Mouse (Mus musculus) thymus, postnatal 4 days (tissue): ENCODE measurements around the gene Atoh7.
"Not testable (repeated sequence)": the region's sequence is repeated elsewhere in the genome, so short reads cannot be mapped to it uniquely, and the experiment has no call there.

Source experiments
- DNase-seq: peaks from one replicate; pipeline ENCODE4 v3.0.0; 2021

The Atoh7 gene

GRCm38 (mm10) chr10:63099521-63099920 lies at the start of gene Atoh7:
TSS of gene Atoh7 (plus strand) at chr10:63099651.
- no peak for DNase-seq

- DNase-seq = no peak
These were observed 48.2 kb upstream of the Atoh7 start for GRCm38 (mm10) chr10:63051267-63051666.

- no peak for DNase-seq
These were observed 47.4 kb upstream of the Atoh7 start for GRCm38 (mm10) chr10:63052011-63052410.

- DNase-seq = no peak
These were observed 46.4 kb upstream of the Atoh7 start for GRCm38 (mm10) chr10:63053007-63053406.

GRCm38 (mm10) chr10:63054071-63054470 lies 45.4 kb upstream of the Atoh7 start:
- DNase-seq = not testable (repeated sequence)

GRCm38 (mm10) chr10:63054586-63054985 lies 44.9 kb upstream of the Atoh7 start:
- peak; percentile 36 for DNase-seq

- no peak for DNase-seq
These were observed 42.3 kb upstream of the Atoh7 start for GRCm38 (mm10) chr10:63056966-63057750.

GRCm38 (mm10) chr10:63059862-63060261 lies 39.6 kb upstream of the Atoh7 start, which contains the start of gene Pbld1:
TSS of gene Pbld1 (plus strand) at chr10:63060162.
- no peak for DNase-seq

- DNase-seq = no peak
These were observed 39.0 kb upstream of the Atoh7 start for GRCm38 (mm10) chr10:63060406-63060805.

GRCm38 (mm10) chr10:63061266-63061665 lies 38.2 kb upstream of the Atoh7 start:
- DNase-seq = no peak

GRCm38 (mm10) chr10:63062696-63063095 lies 36.8 kb upstream of the Atoh7 start:
- no peak for DNase-seq

GRCm38 (mm10) chr10:63063365-63063764 lies 36.1 kb upstream of the Atoh7 start:
- DNase-seq = no peak

GRCm38 (mm10) chr10:63064516-63064915 lies 34.9 kb upstream of the Atoh7 start:
- DNase-seq = no peak

- DNase-seq = no peak
These were observed 33.9 kb upstream of the Atoh7 start for GRCm38 (mm10) chr10:63065561-63065960.

- DNase-seq = peak; percentile 86
These were observed 33.5 kb upstream of the Atoh7 start for GRCm38 (mm10) chr10:63065988-63066387.

- no peak for DNase-seq
These were observed 13.1 kb upstream of the Atoh7 start for GRCm38 (mm10) chr10:63086304-63086703.

- peak; percentile 19 for DNase-seq
These were observed 10.2 kb upstream of the Atoh7 start for GRCm38 (mm10) chr10:63089103-63089757.

GRCm38 (mm10) chr10:63089758-63090571 lies 9.5 kb upstream of the Atoh7 start:
- peak; percentile 33 for DNase-seq

- DNase-seq = no peak
These were observed 7.5 kb upstream of the Atoh7 start for GRCm38 (mm10) chr10:63091915-63092314.

GRCm38 (mm10) chr10:63092616-63093550 lies 6.6 kb upstream of the Atoh7 start:
- peak; percentile 19 for DNase-seq

- DNase-seq = no peak
These were observed 2.7 kb upstream of the Atoh7 start for GRCm38 (mm10) chr10:63096757-63097156.

GRCm38 (mm10) chr10:63098191-63098590 lies 1.3 kb upstream of the Atoh7 start:
- DNase-seq = no peak
